Mouse (Mus musculus) kidney, embryonic 16.5 days (tissue): ENCODE measurements around the gene Osbpl5. TPM values are rescaled to one million over a fixed set of nuclear protein-coding genes. Genes with fewer than 3 reads are reported as not detected.
"Not testable (repeated sequence)": the region's sequence is repeated elsewhere in the genome, so short reads cannot be mapped to it uniquely, and the experiment has no call there.

Experiments
- ATAC-seq: fragments of 200-750 bp; cut with Nextera tagmentation; 2 replicates; pipeline ENCODE4 v1.8.0; 2017; ENCODE audit warnings: moderate TSS enrichment; ENCODE audit not compliant: low FRiP score, low TSS enrichment
- H3K27ac ChIP-seq: fragments of 300-500 bp; sonication (generic); 2 replicates; pipeline ENCODE4 v1.5.1; 2014; ENCODE audit warnings: low read length
- H3K27me3 ChIP-seq: fragments of 300-500 bp; sonication (generic); 2 replicates; pipeline ENCODE4 v1.6.1; 2014; ENCODE audit warnings: low read length, control low read depth, mixed read lengths; ENCODE audit not compliant: insufficient read depth
- H3K36me3 ChIP-seq: fragments of 300-500 bp; sonication (generic); 2 replicates; pipeline ENCODE4 v1.6.1; 2014; ENCODE audit warnings: low read length, control low read depth, mixed read lengths; ENCODE audit not compliant: insufficient read depth
- H3K4me1 ChIP-seq: fragments of 300-500 bp; sonication (generic); 2 replicates; pipeline ENCODE4 v1.6.1; 2014; ENCODE audit warnings: low read length, control low read depth, mixed read lengths; ENCODE audit not compliant: insufficient read depth
- H3K4me2 ChIP-seq: fragments of 300-500 bp; sonication (generic); replicated peaks from 2 replicates; pipeline ENCODE4 v1.6.1; 2014; ENCODE audit warnings: low read depth, low read length
- H3K4me3 ChIP-seq: fragments of 300-500 bp; sonication (generic); 2 replicates; pipeline ENCODE4 v1.5.1; 2014; ENCODE audit warnings: mild to moderate bottlenecking, low read length
- H3K9ac ChIP-seq: fragments of 300-500 bp; sonication (generic); replicated peaks from 2 replicates; pipeline ENCODE4 v1.6.1; 2014; ENCODE audit warnings: low read length
- H3K9me3 ChIP-seq: fragments of 300-500 bp; sonication (generic); 2 replicates; pipeline ENCODE4 v1.6.1; 2016; ENCODE audit warnings: low read length, control low read depth
- WGBS: fragments of 180-500 bp; shearing (Covaris S2); extraction: QIAGEN DNeasy Blood & Tissue Kit; methylation state at CpG from one replicate; pipeline ENCODE4 v1.1.7; 2014; 5-methylcytosine and 5-hydroxymethylcytosine counted together
- microRNA-seq: library from miRNA; unstranded; fragments of <30 nt; microRNA quantifications from one replicate; pipeline ENCODE4, GENCODE M21; 2016
- polyA plus RNA-seq: library from polyadenylated mRNA; unstranded; fragments of >200 nt; fragmentation: Nextera tagmentation; extraction: Ambion mirVana; gene quantifications from 2 replicates; pipeline ENCODE4 v1.2.1, GENCODE M21; 2015

Gene Osbpl5
- polyA plus RNA-seq, 1 experiment from 2014 or later: 47.1 TPM

DNA sequence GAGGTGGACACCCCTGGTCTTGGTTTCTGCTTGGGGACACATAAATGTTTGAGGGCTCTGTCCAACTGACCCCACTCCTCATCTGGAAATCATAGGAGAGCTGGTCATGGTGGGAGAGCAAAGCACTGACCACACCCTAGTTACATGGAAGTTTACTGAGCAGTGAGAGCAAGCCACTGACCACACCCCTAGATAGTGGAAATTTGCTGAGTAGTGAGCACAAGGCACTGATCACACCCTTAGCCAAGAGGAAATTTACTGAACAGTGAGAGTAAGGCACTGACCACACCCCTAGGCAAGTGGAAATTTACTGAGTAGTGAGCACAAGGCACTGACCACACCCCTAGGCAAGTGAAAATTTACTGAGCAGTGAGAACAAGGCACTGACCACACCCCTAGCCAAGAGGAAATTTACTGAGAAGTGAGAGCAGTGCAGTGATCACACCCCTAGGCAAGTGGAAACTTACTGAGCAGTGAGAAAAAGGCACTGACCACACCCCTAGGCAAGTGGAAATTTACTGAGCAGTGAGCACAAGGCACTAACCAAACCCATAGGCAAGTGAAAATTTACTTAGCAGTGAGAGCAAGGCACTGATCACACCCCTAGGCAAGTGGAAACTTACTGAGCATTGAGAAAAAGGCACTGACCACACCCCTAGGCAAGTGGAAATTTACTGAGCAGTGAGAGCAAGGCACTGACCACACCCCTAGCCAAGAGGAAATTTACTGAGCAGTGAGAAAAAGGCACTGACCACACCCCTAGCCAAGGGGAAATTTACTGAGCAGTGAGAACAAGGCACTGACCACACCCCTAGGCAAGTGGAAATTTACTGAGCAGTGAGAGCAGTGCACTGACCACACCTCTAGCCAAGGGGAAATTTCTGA, 90.1 kb downstream of the Osbpl5 start:
- H3K4me1 ChIP-seq: no peaks in the 10 kb centered on the region
- no peaks in the 10 kb centered on the region for H3K27me3 ChIP-seq
- no peak for ATAC-seq

DNA sequence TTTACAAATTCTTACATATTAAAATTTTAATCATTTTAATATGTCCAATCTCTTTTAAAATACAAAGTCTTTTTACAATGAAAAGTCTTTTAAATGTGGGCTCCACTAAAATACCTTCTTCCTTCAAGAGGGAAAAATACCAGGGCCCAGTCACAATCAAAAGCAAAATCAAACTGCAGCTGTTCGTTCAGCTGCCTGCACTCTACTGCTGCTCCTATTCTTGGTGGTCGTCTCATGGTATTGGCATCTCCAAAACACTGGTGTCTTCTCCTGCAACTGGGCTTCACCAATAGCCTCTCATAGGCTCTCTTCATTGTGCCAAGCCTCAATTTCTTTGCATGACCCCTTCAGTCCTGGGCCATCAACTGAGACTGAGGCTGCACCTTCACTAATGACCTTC, 93.3 kb downstream of the Osbpl5 start:
- Histone ChIP-seq H3K4me1 (no peaks in the 10 kb centered on the region), H3K27ac (no peak overlapping the region), H3K36me3 (no peaks in the 10 kb centered on the region), H3K4me2 (no peak overlapping the region), H3K9me3 (0 out of 2 replicates have a peak, but pooled peaks cover 3% of the 10 kb centered on the region), H3K4me3 (no peak overlapping the region), H3K9ac (no peak overlapping the region), H3K27me3 (no peaks in the 10 kb centered on the region)
- 93% methylated on average over 2 of the region's 2 CpGs for WGBS
- ATAC-seq: no peak

More for the DNA sequence above, 90.1 kb downstream of the Osbpl5 start:
- Histone ChIP-seq H3K4me3 (no peak overlapping the region), H3K9ac (no peak overlapping the region), H3K36me3 (no peaks in the 10 kb centered on the region), H3K9me3 (0 out of 2 replicates have a peak, but pooled peaks cover 3% of the 10 kb centered on the region), H3K27ac (no peak overlapping the region), H3K4me2 (no peak overlapping the region)

DNA sequence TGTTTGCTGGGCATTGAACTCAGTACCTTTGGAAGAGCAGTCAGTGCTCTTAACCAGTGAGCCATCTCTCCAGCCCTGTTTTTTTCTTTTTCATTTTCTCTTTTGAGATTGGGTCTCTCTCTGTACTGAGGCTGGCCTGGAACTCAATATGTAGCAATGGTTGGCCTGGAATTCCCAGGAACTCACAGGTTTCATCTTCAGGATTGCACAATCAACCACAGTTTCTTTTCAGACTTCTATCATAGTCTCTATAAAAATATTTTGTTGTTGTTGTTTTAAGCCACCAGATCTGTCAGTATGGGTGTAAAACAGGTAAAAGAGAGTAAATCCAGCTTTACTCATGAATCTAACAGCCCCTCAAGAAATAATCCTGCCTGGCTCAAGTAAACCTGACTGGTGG, 96.0 kb downstream of the Osbpl5 start:
- no peak for ATAC-seq
- Histone ChIP-seq H3K9ac (no peak overlapping the region), H3K27ac (no peak overlapping the region), H3K4me3 (no peak overlapping the region), H3K9me3 (no peaks in the 10 kb centered on the region), H3K27me3 (no peaks in the 10 kb centered on the region), H3K36me3 (no peaks in the 10 kb centered on the region), H3K4me2 (no peak overlapping the region), H3K4me1 (no peaks in the 10 kb centered on the region)

DNA sequence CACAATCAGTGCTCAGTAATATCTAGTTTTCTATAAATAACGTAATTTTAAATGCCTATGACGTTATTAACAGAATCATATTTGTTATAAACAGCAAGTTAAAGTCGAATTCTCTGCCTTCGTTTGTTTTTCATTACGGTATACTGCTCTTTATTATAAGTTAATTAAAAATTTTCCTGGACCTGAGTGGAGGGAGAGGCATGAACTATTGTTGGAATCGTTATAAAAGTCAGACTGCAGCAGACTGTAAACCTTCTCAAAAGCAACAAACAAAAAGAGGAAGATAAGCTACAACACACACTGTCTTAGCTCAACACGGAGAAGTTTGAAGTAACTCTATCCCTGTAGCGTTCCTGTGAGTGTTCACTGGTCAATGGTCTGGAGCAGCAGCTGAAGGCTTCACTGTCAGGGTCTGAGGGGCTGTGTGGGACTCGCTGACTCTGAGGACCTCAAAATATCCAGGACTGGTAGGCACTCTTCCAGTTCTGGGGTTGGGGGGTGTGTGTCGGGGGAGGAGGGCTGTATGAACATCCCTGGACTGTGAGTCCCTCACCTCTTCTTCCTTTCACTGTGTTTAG, 106.9 kb downstream of the Osbpl5 start:
- peak overlapping the region; percentile 73 for H3K4me2 ChIP-seq
- H3K4me3 ChIP-seq: peak overlapping the region; percentile 65
- peak; percentile 50; the same call in 1 of the 2 replicates for ATAC-seq
- not testable (repeated sequence) for H3K36me3 ChIP-seq, H3K27ac ChIP-seq, H3K4me1 ChIP-seq, H3K27me3 ChIP-seq, H3K9me3 ChIP-seq, H3K9ac ChIP-seq
- 39% methylated on average over 10 of the region's 10 CpGs for WGBS

DNA sequence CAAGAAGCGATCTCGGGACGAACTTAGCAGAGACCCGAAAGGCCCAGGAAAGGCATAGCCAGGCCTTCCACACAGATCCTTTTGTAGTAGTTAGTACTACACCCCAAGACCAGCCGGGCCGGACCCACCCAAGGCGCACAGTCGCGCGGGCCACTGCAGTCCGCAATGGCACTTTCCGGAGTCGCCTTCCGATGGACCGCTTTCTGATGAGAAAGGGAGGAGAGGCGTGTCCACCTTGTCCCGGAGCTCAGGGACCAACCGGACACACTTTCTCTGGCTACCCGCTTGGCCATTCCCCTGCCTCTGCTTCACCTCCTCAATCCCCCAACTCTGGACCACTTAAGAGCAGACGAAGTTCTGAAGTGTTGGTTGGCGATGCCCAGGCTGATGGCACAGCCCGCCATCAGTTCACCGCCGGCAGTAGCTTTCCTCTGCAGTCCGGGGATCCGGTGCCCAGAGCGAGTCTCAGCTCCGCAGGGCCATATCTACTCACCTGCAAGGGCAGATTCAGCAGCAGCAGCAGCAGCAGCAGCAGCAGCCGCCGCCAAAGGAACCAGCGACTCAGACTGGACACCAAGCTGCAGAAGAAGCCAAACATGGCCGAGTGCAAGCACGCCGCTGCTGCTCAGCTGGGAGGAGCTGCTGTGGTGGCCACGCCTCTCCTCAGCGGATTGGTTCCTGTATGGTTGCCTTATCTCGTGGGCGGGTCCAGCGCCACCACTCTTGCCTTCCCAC, 107.6 kb downstream of the Osbpl5 start, which contains the start of gene Tnfrsf22:
Tnfrsf22 (minus strand) TSS at position 628 of the 735 bp plus-strand sequence.
- H3K4me3 ChIP-seq: peak within 1 kb of the TSS; percentile 65
- peak; percentile 99 for ATAC-seq
- H3K4me2 ChIP-seq: peak within 1 kb of the TSS; percentile 73
- H3K4me1 ChIP-seq: no peaks in the 10 kb centered on the region; the same call in 1 of the 2 replicates
- H3K9me3 ChIP-seq: peaks cover 5% of the 10 kb centered on the region
- peak within 1 kb of the TSS; percentile 72 for H3K9ac ChIP-seq
- H3K27ac ChIP-seq: no peak within 1 kb of the TSS
- no peaks in the 10 kb centered on the region for H3K27me3 ChIP-seq
- 2% methylated on average over 39 of the region's 39 CpGs for WGBS
- H3K36me3 ChIP-seq: no peaks in the 10 kb centered on the region

- H3K36me3 ChIP-seq, H3K4me2 ChIP-seq, H3K4me1 ChIP-seq, ATAC-seq, H3K9me3 ChIP-seq, H3K27me3 ChIP-seq, H3K4me3 ChIP-seq, H3K27ac ChIP-seq, H3K9ac ChIP-seq: not testable (repeated sequence)
- 91% methylated on average over 2 of the region's 2 CpGs for WGBS
Measured at GRCm38 (mm10) chr7:143643949-143644348, 112.8 kb downstream of the Osbpl5 start.

Small RNAs within 50 kb of the gene (microRNA-seq; reads per million reads assigned to microRNA genes)
- gene Gm22064: not detected

Other genes with a start within 250 kb of the Osbpl5 start
- gene Nap1l4, start 207.9 kb downstream of the Osbpl5 start, polyA plus RNA-seq: 291 and 292 TPM in 2 replicates
- 72.3 and 74.2 TPM in 2 replicates for gene Cars, start 156.9 kb downstream of the Osbpl5 start, polyA plus RNA-seq
- gene Tnfrsf26, start 128.3 kb downstream of the Osbpl5 start, polyA plus RNA-seq: 0.51 and 0.56 TPM in 2 replicates
- 10.0 and 12.3 TPM in 2 replicates for gene Tnfrsf22, start 107.3 kb downstream of the Osbpl5 start, polyA plus RNA-seq
- 1.6 and 1.9 TPM in 2 replicates for gene Tnfrsf23, start 71.1 kb downstream of the Osbpl5 start, polyA plus RNA-seq
- not detected in 2 replicates for gene Mrgprg, start 10.0 kb upstream of the Osbpl5 start, polyA plus RNA-seq
- gene Mrgpre, start 27.5 kb upstream of the Osbpl5 start, polyA plus RNA-seq: 2.2 and 2.5 TPM in 2 replicates
- gene Nadsyn1, start 65.9 kb upstream of the Osbpl5 start, polyA plus RNA-seq: 11.7 and 13.3 TPM in 2 replicates
- 44.5 and 48.8 TPM in 2 replicates for gene Dhcr7, start 66.2 kb upstream of the Osbpl5 start, polyA plus RNA-seq
- not detected in 2 replicates for gene Gm498, start 109.9 kb upstream of the Osbpl5 start, polyA plus RNA-seq
- 3.6 and 4.0 TPM in 2 replicates for gene Shank2, start 244.9 kb upstream of the Osbpl5 start, polyA plus RNA-seq